Mouse (Mus musculus): ENCODE measurements at regions not wholly inside any gene's neighbourhood (a gene's known extent, or its start where the extent isn't known, plus 50 kb on each side); places are given as distances from the start of the nearest gene placed in this dataset.

GRCm38 (mm10) chr12:73837036-73837435, 64.1 kb upstream of the Hif1a start:
- no peak for TF ChIP-seq CTCF (IDR thresholded peaks at IDR 0.05)
- no peak for TF ChIP-seq EP300 (IDR thresholded peaks at IDR 0.05)
- WGBS: 86% methylated on average over 1 of the region's 1 CpGs

GRCm38 (mm10) chr12:73837921-73838320, 63.3 kb upstream of the Hif1a start:
- Histone ChIP-seq H3K9ac (replicated peaks; ENCODE audit: low read depth) (no peak overlapping the region), H3K4me3 (ENCODE audit: low read depth, low read length) (no peak overlapping the region), H3K4me2 (replicated peaks; ENCODE audit: low read depth, low read length) (no peak overlapping the region), H3K27me3 (replicated peaks; ENCODE audit: insufficient read depth, low read length) (no peaks in the 10 kb centered on the region), H3K36me3 (ENCODE audit: insufficient read depth, low read length) (no peaks in the 10 kb centered on the region), H3K27ac (ENCODE audit: low read length) (no peak overlapping the region), H3K4me1 (ENCODE audit: insufficient read depth, low read depth, low read length) (no peaks in the 10 kb centered on the region), H3K9me3 (ENCODE audit: low read length) (no peaks in the 10 kb centered on the region)
- ATAC-seq (no peak), DNase-seq (ENCODE audit: low spot score) (no peak)
- no peak for TF ChIP-seq CTCF (IDR thresholded peaks at IDR 0.05)
- 73% methylated on average over 2 of the region's 2 CpGs for WGBS

More at GRCm38 (mm10) chr12:73837036-73837435, 64.1 kb upstream of the Hif1a start:
- no peaks in the 10 kb centered on the region for H3K4me1 ChIP-seq (ENCODE audit: insufficient read depth, low read depth, low read length)
- H3K27ac ChIP-seq (ENCODE audit: low read length): no peak overlapping the region
- no peak overlapping the region for H3K4me3 ChIP-seq (ENCODE audit: low read depth, low read length)
- H3K9me3 ChIP-seq (ENCODE audit: low read length): no peaks in the 10 kb centered on the region
- H3K9ac ChIP-seq (replicated peaks; ENCODE audit: low read depth): no peak overlapping the region
- no peak for DNase-seq (ENCODE audit: low spot score)
- no peaks in the 10 kb centered on the region for H3K36me3 ChIP-seq (ENCODE audit: insufficient read depth, low read length)
- no peaks in the 10 kb centered on the region for H3K27me3 ChIP-seq (replicated peaks; ENCODE audit: insufficient read depth, low read length)
- no peak for ATAC-seq
- no peak overlapping the region for H3K4me2 ChIP-seq (replicated peaks; ENCODE audit: low read depth, low read length)

GRCm38 (mm10) chr12:73838330-73838729, 62.8 kb upstream of the Hif1a start:
- ATAC-seq (no peak), DNase-seq (ENCODE audit: low spot score) (no peak)
- 83% methylated on average over 10 of the region's 10 CpGs for WGBS
- Histone ChIP-seq H3K9ac (replicated peaks; ENCODE audit: low read depth) (no peak overlapping the region), H3K9me3 (ENCODE audit: low read length) (no peaks in the 10 kb centered on the region), H3K4me2 (replicated peaks; ENCODE audit: low read depth, low read length) (no peak overlapping the region), H3K27me3 (replicated peaks; ENCODE audit: insufficient read depth, low read length) (no peaks in the 10 kb centered on the region), H3K4me1 (ENCODE audit: insufficient read depth, low read depth, low read length) (no peaks in the 10 kb centered on the region), H3K4me3 (ENCODE audit: low read depth, low read length) (no peak overlapping the region), H3K36me3 (ENCODE audit: insufficient read depth, low read length) (no peaks in the 10 kb centered on the region), H3K27ac (ENCODE audit: low read length) (no peak overlapping the region)
- TF ChIP-seq EP300 (IDR thresholded peaks at IDR 0.05) (no peak), CTCF (IDR thresholded peaks at IDR 0.05) (no peak)

GRCm38 (mm10) chr12:73842000-73842675, 59.0 kb upstream of the Hif1a start:
- 29% methylated on average over 9 of the region's 9 CpGs for WGBS

GRCm38 (mm10) chr12:73844782-73845181, 56.4 kb upstream of the Hif1a start:
- ATAC-seq (no peak), DNase-seq (ENCODE audit: low spot score) (no peak)
- H3K36me3 ChIP-seq (ENCODE audit: insufficient read depth, low read length): no peaks in the 10 kb centered on the region
- H3K4me3 ChIP-seq (ENCODE audit: low read depth, low read length): no peak overlapping the region
- H3K27ac ChIP-seq (ENCODE audit: low read length): no peak overlapping the region
- no peak overlapping the region for H3K9ac ChIP-seq (replicated peaks; ENCODE audit: low read depth)
- TF ChIP-seq CTCF (IDR thresholded peaks at IDR 0.05) (no peak), EP300 (IDR thresholded peaks at IDR 0.05) (no peak)
- H3K9me3 ChIP-seq (ENCODE audit: low read length): no peaks in the 10 kb centered on the region
- 90% methylated on average over 3 of the region's 3 CpGs for WGBS
- no peaks in the 10 kb centered on the region for H3K27me3 ChIP-seq (replicated peaks; ENCODE audit: insufficient read depth, low read length)
- no peaks in the 10 kb centered on the region for H3K4me1 ChIP-seq (ENCODE audit: insufficient read depth, low read depth, low read length)
- no peak overlapping the region for H3K4me2 ChIP-seq (replicated peaks; ENCODE audit: low read depth, low read length)

More at GRCm38 (mm10) chr12:73842000-73842675, 59.0 kb upstream of the Hif1a start:
- DNase-seq (ENCODE audit: low spot score) (peak; percentile 31), ATAC-seq (peak; percentile 19)
- TF ChIP-seq CTCF (IDR thresholded peaks at IDR 0.05) (no peak), EP300 (IDR thresholded peaks at IDR 0.05) (no peak)
- no peaks in the 10 kb centered on the region for H3K9me3 ChIP-seq (ENCODE audit: low read length)
- no peak overlapping the region for H3K4me2 ChIP-seq (replicated peaks; ENCODE audit: low read depth, low read length)
- no peaks in the 10 kb centered on the region for H3K4me1 ChIP-seq (ENCODE audit: insufficient read depth, low read depth, low read length)
- no peak overlapping the region for H3K9ac ChIP-seq (replicated peaks; ENCODE audit: low read depth)
- H3K27ac ChIP-seq (ENCODE audit: low read length): no peak overlapping the region
- no peak overlapping the region for H3K4me3 ChIP-seq (ENCODE audit: low read depth, low read length)
- no peaks in the 10 kb centered on the region for H3K36me3 ChIP-seq (ENCODE audit: insufficient read depth, low read length)
- H3K27me3 ChIP-seq (replicated peaks; ENCODE audit: insufficient read depth, low read length): no peaks in the 10 kb centered on the region

- TF ChIP-seq CTCF (IDR thresholded peaks at IDR 0.05): no peak
- TF ChIP-seq EP300 (IDR thresholded peaks at IDR 0.05): no peak
- H3K9ac ChIP-seq (replicated peaks; ENCODE audit: low read depth): no peak overlapping the region
- no peaks in the 10 kb centered on the region for H3K4me1 ChIP-seq (ENCODE audit: insufficient read depth, low read depth, low read length)
- no peak overlapping the region for H3K27ac ChIP-seq (ENCODE audit: low read length)
- WGBS: 37% methylated on average over 10 of the region's 10 CpGs
- ATAC-seq (peak; percentile 58), DNase-seq (ENCODE audit: low spot score) (peak; percentile 62)
- H3K9me3 ChIP-seq (ENCODE audit: low read length): no peaks in the 10 kb centered on the region
- H3K4me3 ChIP-seq (ENCODE audit: low read depth, low read length): peak overlapping the region; percentile 14; the same call in 1 of the 2 replicates
- no peaks in the 10 kb centered on the region for H3K27me3 ChIP-seq (replicated peaks; ENCODE audit: insufficient read depth, low read length)
- H3K36me3 ChIP-seq (ENCODE audit: insufficient read depth, low read length): no peaks in the 10 kb centered on the region
- H3K4me2 ChIP-seq (replicated peaks; ENCODE audit: low read depth, low read length): peak overlapping the region; percentile 35
Measured at GRCm38 (mm10) chr12:73846672-73847071, 54.5 kb upstream of the Hif1a start.
